Mouse (Mus musculus) heart, adult 8-10 months (tissue): Measurements from ENCODE around the gene Spdye4b. TPM values are rescaled to one million over a fixed set of nuclear protein-coding genes. Genes with fewer than 3 reads are reported as not detected.

ENCODE experiments used
- DNase-seq: peaks from one replicate; pipeline ENCODE4 v3.0.0; 2022; ENCODE audit warnings: low spot score
- microRNA-seq: library from miRNA; unstranded; fragments of <30 nt; microRNA quantifications from one replicate; pipeline ENCODE4 v1.2.0, GENCODE M21; 2022
- total RNA-seq, 4 experiments: library from RNA; stranded (reverse); gene quantifications; 2 replicates each; pipeline ENCODE4 v1.2.4; 2022

Spdye4b gene
- total RNA-seq, 4 experiments from 2014 or later: not detected

- DNase-seq: no peak
These were observed 33.0 kb downstream of the Spdye4b start for GRCm38 (mm10) chr5:143213832-143214231.

GRCm38 (mm10) chr5:143220996-143221395, 40.2 kb downstream of the Spdye4b start:
- DNase-seq: no peak

- DNase-seq: no peak
These were observed 41.5 kb downstream of the Spdye4b start for GRCm38 (mm10) chr5:143222287-143222686.

GRCm38 (mm10) chr5:143226790-143227189, 46.0 kb downstream of the Spdye4b start, which contains the start of gene Spdye4a:
Spdye4a (minus strand) TSS chr5:143226890.
- no peak for DNase-seq

GRCm38 (mm10) chr5:143235028-143235693, 54.3 kb downstream of the Spdye4b start, which contains the start of gene Zfp12:
Zfp12 (plus strand) TSS chr5:143235163.
- DNase-seq: peak; percentile 95

GRCm38 (mm10) chr5:143236036-143236435, 55.2 kb downstream of the Spdye4b start:
- DNase-seq: no peak

GRCm38 (mm10) chr5:143244926-143245325, 64.1 kb downstream of the Spdye4b start:
- no peak for DNase-seq

GRCm38 (mm10) chr5:143252039-143252438, 71.2 kb downstream of the Spdye4b start:
- DNase-seq: no peak

- DNase-seq: no peak
These were observed 72.0 kb downstream of the Spdye4b start for GRCm38 (mm10) chr5:143252791-143253185.

- DNase-seq: no peak
These were observed 72.5 kb downstream of the Spdye4b start for GRCm38 (mm10) chr5:143253186-143253880.

GRCm38 (mm10) chr5:143253881-143254486, 73.2 kb downstream of the Spdye4b start:
- no peak for DNase-seq

Small RNA genes lying within 50 kb of the gene (microRNA-seq; reads per million reads assigned to microRNA genes)
- gene Gm44405: not detected

Other genes with a start within 250 kb of the Spdye4b start
- 10 to 100 TPM in 3 of 4 experiments, 1 to 10 TPM in 1; 9.9 to 28.6 (median 23.6) TPM for gene Fscn1, start 220.7 kb upstream of the Spdye4b start, total RNA-seq
- gene Rnf216, start 68.0 kb upstream of the Spdye4b start, total RNA-seq: 10 to 100 TPM; 22.2 to 24.3 (median 24.0) TPM
- gene Olfr718-ps1, start 33.4 kb upstream of the Spdye4b start, total RNA-seq: not detected
- gene Rbak, start 242 bp upstream of the Spdye4b start, total RNA-seq: 1 to 10 TPM; 3.2 to 4.6 (median 4.0) TPM
- not detected for gene Spdye4a, start 45.9 kb downstream of the Spdye4b start, total RNA-seq
- 1 to 10 TPM; 8.7 to 9.6 (median 9.2) TPM for gene Zfp12, start 54.1 kb downstream of the Spdye4b start, total RNA-seq
- gene Zfp316, start 89.0 kb downstream of the Spdye4b start, total RNA-seq: 1 to 10 TPM; 5.1 to 6.4 (median 5.5) TPM
- gene Zfp853, start 112.6 kb downstream of the Spdye4b start, total RNA-seq: under 1 TPM in 1 of 4 experiments, not detected in 3; 0.12 TPM
- gene E130309D02Rik, start 134.3 kb downstream of the Spdye4b start, total RNA-seq: 10 to 100 TPM; 13.4 to 20.7 (median 16.7) TPM
- 10 to 100 TPM; 21.0 to 32.2 (median 28.6) TPM for gene Zdhhc4, start 148.2 kb downstream of the Spdye4b start, total RNA-seq
- gene Grid2ip, start 176.3 kb downstream of the Spdye4b start, total RNA-seq: not detected
- 10 to 100 TPM; 45.0 to 54.2 (median 49.3) TPM for gene Kdelr2, start 222.8 kb downstream of the Spdye4b start, total RNA-seq